Mouse (Mus musculus) hindbrain, embryonic 14.5 days (tissue): ENCODE measurements around the gene Psmf1. TPM values are rescaled to one million over a fixed set of nuclear protein-coding genes. Genes with fewer than 3 reads are reported as not detected.

Experiments
- ATAC-seq: fragments of 200-750 bp; cut with Nextera tagmentation; 2 replicates; pipeline ENCODE4 v1.8.0; 2017; ENCODE audit warnings: moderate number of reproducible peaks, mild to moderate bottlenecking, moderate TSS enrichment, moderate library complexity; ENCODE audit not compliant: low FRiP score
- DNase-seq: peaks from one replicate; pipeline ENCODE4 v3.0.0-alpha.2; 2015; ENCODE audit warnings: low spot score
- H3K27ac ChIP-seq: fragments of 300-500 bp; sonication (generic); 2 replicates; pipeline ENCODE4 v1.5.1; 2014; ENCODE audit warnings: mild to moderate bottlenecking, moderate library complexity
- H3K27me3 ChIP-seq: fragments of 300-500 bp; sonication (generic); 2 replicates; pipeline ENCODE4 v1.6.1; 2014; ENCODE audit warnings: mild to moderate bottlenecking, low read length, mixed read lengths; ENCODE audit not compliant: control insufficient read depth, insufficient read depth
- H3K36me3 ChIP-seq: fragments of 300-500 bp; sonication (generic); replicated peaks from 2 replicates; pipeline ENCODE4 v1.6.1; 2014; ENCODE audit not compliant: control insufficient read depth, insufficient read depth
- H3K4me1 ChIP-seq: fragments of 300-500 bp; sonication (generic); replicated peaks from 2 replicates; pipeline ENCODE4 v1.6.1; 2014; ENCODE audit warnings: antibody characterized with exemption, low read length, mixed read lengths; ENCODE audit not compliant: control insufficient read depth, insufficient read depth
- H3K4me2 ChIP-seq: fragments of 300-500 bp; sonication (generic); replicated peaks from 2 replicates; pipeline ENCODE4 v1.6.1; 2014; ENCODE audit warnings: mild to moderate bottlenecking, moderate library complexity
- H3K4me3 ChIP-seq: fragments of 300-500 bp; sonication (generic); replicated peaks from 2 replicates; pipeline ENCODE4 v1.5.1; 2014; ENCODE audit warnings: mild to moderate bottlenecking, low read length
- H3K9ac ChIP-seq: fragments of 300-500 bp; sonication (generic); 2 replicates; pipeline ENCODE4 v1.6.1; 2014
- H3K9me3 ChIP-seq: fragments of 300-500 bp; sonication (generic); 2 replicates; pipeline ENCODE4 v1.6.1; 2016; ENCODE audit warnings: low read length; ENCODE audit not compliant: control insufficient read depth
- WGBS: fragments of 180-500 bp; shearing (Covaris S2); extraction: QIAGEN DNeasy Blood & Tissue Kit; methylation state at CpG from one replicate; pipeline ENCODE4 v1.1.7; 2014; 5-methylcytosine and 5-hydroxymethylcytosine counted together
- polyA plus RNA-seq: library from polyadenylated mRNA; unstranded; fragments of >200 nt; fragmentation: Nextera tagmentation; extraction: Ambion mirVana; gene quantifications from 2 replicates; pipeline ENCODE4 v1.2.1, GENCODE M21; 2014

Psmf1 gene
- polyA plus RNA-seq = 60.1 and 60.8 TPM in 2 replicates

- Histone ChIP-seq H3K4me3 (no peak within 1 kb of the TSS), H3K4me1 (peaks cover 23% of the 10 kb centered on the region), H3K4me2 (no peak within 1 kb of the TSS), H3K27me3 (no peaks in the 10 kb centered on the region), H3K27ac (no peak within 1 kb of the TSS), H3K36me3 (no peaks in the 10 kb centered on the region), H3K9ac (no peak within 1 kb of the TSS), H3K9me3 (no peaks in the 10 kb centered on the region)
- DNase-seq = no peak
- no peak for ATAC-seq
Measured at GRCm38 (mm10) chr2:151743845-151744244, at the start of gene Psmf1. Gene Psmf1 (minus strand): TSS chr2:151744186.

- WGBS = 66% methylated on average over 5 of the region's 5 CpGs
- Histone ChIP-seq H3K27ac (no peak overlapping the region), H3K9me3 (no peaks in the 10 kb centered on the region), H3K27me3 (no peaks in the 10 kb centered on the region), H3K4me2 (no peak overlapping the region), H3K36me3 (no peaks in the 10 kb centered on the region), H3K4me1 (no peaks in the 10 kb centered on the region), H3K4me3 (no peak overlapping the region), H3K9ac (no peak overlapping the region)
- ATAC-seq = no peak
- DNase-seq = no peak
Measured at GRCm38 (mm10) chr2:151791156-151791555, 47.2 kb upstream of the Psmf1 start.

- no peaks in the 10 kb centered on the region for H3K27me3 ChIP-seq
- no peak overlapping the region for H3K9ac ChIP-seq
- WGBS = 70% methylated on average over 7 of the region's 7 CpGs
- no peak overlapping the region for H3K4me3 ChIP-seq
- no peaks in the 10 kb centered on the region for H3K4me1 ChIP-seq
- no peak overlapping the region for H3K4me2 ChIP-seq
- no peaks in the 10 kb centered on the region for H3K9me3 ChIP-seq
- no peak overlapping the region for H3K27ac ChIP-seq
- H3K36me3 ChIP-seq = no peaks in the 10 kb centered on the region
- no peak for DNase-seq
- no peak for ATAC-seq
Measured at GRCm38 (mm10) chr2:151790169-151790568, 46.2 kb upstream of the Psmf1 start.

GRCm38 (mm10) chr2:151788221-151788977, 44.4 kb upstream of the Psmf1 start:
- H3K4me1 ChIP-seq = no peaks in the 10 kb centered on the region
- H3K4me3 ChIP-seq = no peak overlapping the region
- no peak overlapping the region for H3K9ac ChIP-seq
- H3K36me3 ChIP-seq = no peaks in the 10 kb centered on the region
- no peak overlapping the region for H3K4me2 ChIP-seq
- DNase-seq = no peak
- WGBS = 79% methylated on average over 7 of the region's 7 CpGs
- H3K27ac ChIP-seq = no peak overlapping the region
- no peaks in the 10 kb centered on the region for H3K27me3 ChIP-seq
- no peaks in the 10 kb centered on the region for H3K9me3 ChIP-seq
- ATAC-seq = no peak

- Histone ChIP-seq H3K4me1 (no peaks in the 10 kb centered on the region), H3K27ac (no peak overlapping the region), H3K9ac (no peak overlapping the region), H3K36me3 (no peaks in the 10 kb centered on the region), H3K4me3 (no peak overlapping the region), H3K4me2 (no peak overlapping the region), H3K27me3 (no peaks in the 10 kb centered on the region), H3K9me3 (no peaks in the 10 kb centered on the region)
- 91% methylated on average over 2 of the region's 2 CpGs for WGBS
- DNase-seq (no peak), ATAC-seq (no peak)
Measured at GRCm38 (mm10) chr2:151783493-151783892, 39.5 kb upstream of the Psmf1 start.

- H3K4me2 ChIP-seq = no peak overlapping the region
- H3K9me3 ChIP-seq = no peaks in the 10 kb centered on the region
- no peak for ATAC-seq
- WGBS = 98% methylated on average over 3 of the region's 3 CpGs
- no peaks in the 10 kb centered on the region for H3K4me1 ChIP-seq
- H3K4me3 ChIP-seq = no peak overlapping the region
- no peak for DNase-seq
- H3K27me3 ChIP-seq = no peaks in the 10 kb centered on the region
- no peaks in the 10 kb centered on the region for H3K36me3 ChIP-seq
- H3K9ac ChIP-seq = no peak overlapping the region
- H3K27ac ChIP-seq = no peak overlapping the region
Measured at GRCm38 (mm10) chr2:151777366-151777765, 33.4 kb upstream of the Psmf1 start.

- 91% methylated on average over 8 of the region's 8 CpGs for WGBS
- ATAC-seq (no peak), DNase-seq (no peak)
- H3K4me1 ChIP-seq = no peaks in the 10 kb centered on the region
- H3K4me3 ChIP-seq = no peak overlapping the region
- H3K36me3 ChIP-seq = no peaks in the 10 kb centered on the region
- H3K9ac ChIP-seq = no peak overlapping the region
- H3K27me3 ChIP-seq = no peaks in the 10 kb centered on the region
- no peak overlapping the region for H3K27ac ChIP-seq
- no peak overlapping the region for H3K4me2 ChIP-seq
- no peaks in the 10 kb centered on the region for H3K9me3 ChIP-seq
Measured at GRCm38 (mm10) chr2:151773476-151773875, 29.5 kb upstream of the Psmf1 start.

GRCm38 (mm10) chr2:151772169-151772568, 28.2 kb upstream of the Psmf1 start:
- Histone ChIP-seq H3K4me1 (no peaks in the 10 kb centered on the region), H3K9ac (no peak overlapping the region), H3K36me3 (no peaks in the 10 kb centered on the region), H3K4me2 (no peak overlapping the region), H3K27me3 (no peaks in the 10 kb centered on the region), H3K9me3 (no peaks in the 10 kb centered on the region), H3K4me3 (no peak overlapping the region), H3K27ac (no peak overlapping the region)
- DNase-seq = no peak
- ATAC-seq = no peak
- 78% methylated on average over 4 of the region's 4 CpGs for WGBS

- ATAC-seq = no peak
- Histone ChIP-seq H3K4me1 (no peaks in the 10 kb centered on the region), H3K9ac (no peak overlapping the region), H3K4me2 (no peak overlapping the region), H3K9me3 (no peaks in the 10 kb centered on the region), H3K27me3 (no peaks in the 10 kb centered on the region), H3K27ac (no peak overlapping the region), H3K36me3 (no peaks in the 10 kb centered on the region), H3K4me3 (no peak overlapping the region)
- WGBS = 95% methylated on average over 2 of the region's 2 CpGs
- no peak for DNase-seq
Measured at GRCm38 (mm10) chr2:151764557-151764956, 20.6 kb upstream of the Psmf1 start.
